Mouse (Mus musculus): ENCODE measurements at regions not wholly inside any gene's neighbourhood (a gene's known extent, or its start where the extent isn't known, plus 50 kb on each side); places are given as distances from the start of the nearest gene placed in this dataset.

- no peak for DNase-seq (ENCODE audit: low spot score)
Observed at GRCm38 (mm10) chr17:79414006-79414405, 59.1 kb upstream of the Cdc42ep3 start.

GRCm38 (mm10) chr17:79417953-79418352 lies 63.1 kb upstream of the Cdc42ep3 start:
- no peak for DNase-seq (ENCODE audit: low spot score)

- no peak for DNase-seq (ENCODE audit: low spot score)
Observed at GRCm38 (mm10) chr17:79421618-79422017, 66.7 kb upstream of the Cdc42ep3 start.

- no peak for DNase-seq (ENCODE audit: low spot score)
Observed at GRCm38 (mm10) chr17:79439182-79439581, 84.3 kb upstream of the Cdc42ep3 start.

- no peak for DNase-seq (ENCODE audit: low spot score)
Observed at GRCm38 (mm10) chr17:79442507-79443115, 87.7 kb upstream of the Cdc42ep3 start.

GRCm38 (mm10) chr17:79447170-79447569 lies 92.3 kb upstream of the Cdc42ep3 start:
- DNase-seq (ENCODE audit: low spot score): no peak

GRCm38 (mm10) chr17:79451141-79451860 lies 96.4 kb upstream of the Cdc42ep3 start:
- peak; percentile 71 for DNase-seq (ENCODE audit: low spot score)

- no peak for DNase-seq (ENCODE audit: low spot score)
Observed at GRCm38 (mm10) chr17:79453825-79454224, 98.9 kb upstream of the Cdc42ep3 start.

- DNase-seq (ENCODE audit: low spot score): peak; percentile 50
Observed at GRCm38 (mm10) chr17:79454526-79454925, 99.6 kb upstream of the Cdc42ep3 start.

- DNase-seq (ENCODE audit: low spot score): no peak
Observed at GRCm38 (mm10) chr17:79455229-79455628, 100.3 kb upstream of the Cdc42ep3 start.

- DNase-seq (ENCODE audit: low spot score): peak; percentile 81
Observed at GRCm38 (mm10) chr17:79457636-79458035, 102.7 kb upstream of the Cdc42ep3 start.

GRCm38 (mm10) chr17:79461681-79462091 lies 106.8 kb upstream of the Cdc42ep3 start:
- DNase-seq (ENCODE audit: low spot score): no peak

GRCm38 (mm10) chr17:79463074-79463694 lies 108.3 kb upstream of the Cdc42ep3 start:
- no peak for DNase-seq (ENCODE audit: low spot score)

GRCm38 (mm10) chr17:79465666-79466065 lies 110.8 kb upstream of the Cdc42ep3 start:
- DNase-seq (ENCODE audit: low spot score): no peak

GRCm38 (mm10) chr17:79471639-79472038 lies 116.7 kb upstream of the Cdc42ep3 start:
- DNase-seq (ENCODE audit: low spot score): no peak

- no peak for DNase-seq (ENCODE audit: low spot score)
Observed at GRCm38 (mm10) chr17:79472106-79472995, 117.5 kb upstream of the Cdc42ep3 start.

GRCm38 (mm10) chr17:79476671-79477070 lies 121.8 kb upstream of the Cdc42ep3 start:
- DNase-seq (ENCODE audit: low spot score): no peak

- DNase-seq (ENCODE audit: low spot score): no peak
Observed at GRCm38 (mm10) chr17:79481112-79481738, 126.3 kb upstream of the Cdc42ep3 start.

GRCm38 (mm10) chr17:79481936-79482335 lies 127.0 kb upstream of the Cdc42ep3 start:
- DNase-seq (ENCODE audit: low spot score): no peak

GRCm38 (mm10) chr17:79485239-79485638 lies 126.4 kb upstream of the Rmdn2 start:
- DNase-seq (ENCODE audit: low spot score): no peak

- no peak for DNase-seq (ENCODE audit: low spot score)
Observed at GRCm38 (mm10) chr17:79489306-79489705, 122.4 kb upstream of the Rmdn2 start.

GRCm38 (mm10) chr17:79497629-79498028 lies 114.0 kb upstream of the Rmdn2 start:
- DNase-seq (ENCODE audit: low spot score): no peak

Measured in embryo, embryonic 10 days (tissue).